Mouse (Mus musculus) frontal cortex, adult 2 months (tissue): Measurements from ENCODE around the gene Msrb3. TPM values are rescaled to one million over a fixed set of nuclear protein-coding genes. Genes with fewer than 3 reads are reported as not detected.
A peak's percentile ranks its signal among the peaks of the same experiment; 100 is the strongest.

Source experiments
- DNase-seq, 2 experiments: peaks; one replicate each; pipeline ENCODE4 v3.0.0; 2022; ENCODE audit warnings: low spot score in 1 of 2; ENCODE audit errors: extremely low spot score in 1 of 2
- polyA plus RNA-seq: library from polyadenylated mRNA; depleted of rRNA; stranded (reverse); fragments of >200 nt; gene quantifications from 2 replicates; pipeline ENCODE4 v1.2.3, GENCODE M21; 2012

The Msrb3 gene
- polyA plus RNA-seq, 1 experiment = 6.9 TPM

GRCm38 (mm10) chr10:120869241-120869775 lies 29.6 kb downstream of the Msrb3 start:
- DNase-seq = no peak

GRCm38 (mm10) chr10:120864446-120864845 lies 34.5 kb downstream of the Msrb3 start:
- peak; percentile 25 to 85 for DNase-seq

- no peak for DNase-seq
Measured at GRCm38 (mm10) chr10:120861674-120862073, 37.2 kb downstream of the Msrb3 start.

GRCm38 (mm10) chr10:120861194-120861593 lies 37.7 kb downstream of the Msrb3 start:
- DNase-seq = peak in 1 of 2 experiments; percentile 26

- DNase-seq = peak in 1 of 2 experiments; percentile 19
Measured at GRCm38 (mm10) chr10:120857531-120858001, 41.3 kb downstream of the Msrb3 start.

- no peak for DNase-seq
Measured at GRCm38 (mm10) chr10:120854329-120854728, 44.6 kb downstream of the Msrb3 start.

GRCm38 (mm10) chr10:120853816-120854215 lies 45.1 kb downstream of the Msrb3 start:
- no peak for DNase-seq

- peak in 1 of 2 experiments; percentile 43 for DNase-seq
Measured at GRCm38 (mm10) chr10:120851196-120851781, 47.6 kb downstream of the Msrb3 start.

- DNase-seq = no peak
Measured at GRCm38 (mm10) chr10:120850391-120851195, 48.3 kb downstream of the Msrb3 start.

GRCm38 (mm10) chr10:120848677-120849076 lies 50.2 kb downstream of the Msrb3 start:
- DNase-seq = no peak

GRCm38 (mm10) chr10:120847785-120848184 lies 51.1 kb downstream of the Msrb3 start:
- no peak for DNase-seq

- no peak for DNase-seq
Measured at GRCm38 (mm10) chr10:120839966-120840365, 58.9 kb downstream of the Msrb3 start.

GRCm38 (mm10) chr10:120834531-120834930 lies 64.4 kb downstream of the Msrb3 start:
- DNase-seq = no peak

GRCm38 (mm10) chr10:120833836-120834235 lies 65.1 kb downstream of the Msrb3 start:
- DNase-seq = no peak

GRCm38 (mm10) chr10:120827761-120828160 lies 71.1 kb downstream of the Msrb3 start:
- no peak for DNase-seq

- no peak for DNase-seq
Measured at GRCm38 (mm10) chr10:120826795-120827669, 71.9 kb downstream of the Msrb3 start.

- DNase-seq = no peak
Measured at GRCm38 (mm10) chr10:120826381-120826780, 72.5 kb downstream of the Msrb3 start.

GRCm38 (mm10) chr10:120825594-120825993 lies 73.3 kb downstream of the Msrb3 start:
- DNase-seq = no peak

- no peak for DNase-seq
Measured at GRCm38 (mm10) chr10:120821491-120822358, 77.2 kb downstream of the Msrb3 start.
